Mouse (Mus musculus) spleen, postnatal 10 days (tissue): ENCODE data around the gene Phactr4.
A peak's percentile ranks its signal among the peaks of the same experiment; 100 is the strongest.

Source experiments
- DNase-seq, 2 experiments: peaks; one replicate each; pipeline ENCODE4 v3.0.0; 2021 to 2022; ENCODE audit warnings: low spot score in 2 of 2

The Phactr4 gene

GRCm38 (mm10) chr4:132338943-132339342, 83.3 kb downstream of the Phactr4 start:
- DNase-seq: no peak

GRCm38 (mm10) chr4:132332880-132333279, 89.4 kb downstream of the Phactr4 start:
- no peak for DNase-seq

DNA sequence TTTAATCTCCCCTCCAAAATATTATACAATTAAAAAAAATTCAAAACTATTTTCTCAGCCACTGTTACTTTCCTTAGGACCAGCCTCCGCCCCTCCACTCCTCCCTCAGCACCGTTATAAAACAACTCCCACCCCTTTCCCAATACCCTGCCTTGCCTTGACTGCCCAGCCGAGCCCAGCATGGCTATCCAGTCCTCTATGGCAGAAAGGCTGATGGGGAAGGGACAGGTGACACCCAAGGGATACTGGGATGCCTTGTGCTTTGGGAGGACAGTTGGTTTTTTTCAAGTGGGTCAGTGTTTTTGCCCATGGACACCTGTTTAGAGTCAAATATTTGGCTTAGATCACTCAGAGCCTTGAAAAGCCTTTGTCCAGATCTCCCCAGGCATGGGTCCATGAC, 90.3 kb downstream of the Phactr4 start:
- no peak for DNase-seq

- no peak for DNase-seq
These were observed 92.4 kb downstream of the Phactr4 start for GRCm38 (mm10) chr4:132329835-132330354.

- DNase-seq: peak; percentile 82 to 95
These were observed 93.0 kb downstream of the Phactr4 start, which contains the start of gene Trnau1ap for GRCm38 (mm10) chr4:132329115-132329834. Trnau1ap (minus strand) TSS chr4:132329538.

DNA sequence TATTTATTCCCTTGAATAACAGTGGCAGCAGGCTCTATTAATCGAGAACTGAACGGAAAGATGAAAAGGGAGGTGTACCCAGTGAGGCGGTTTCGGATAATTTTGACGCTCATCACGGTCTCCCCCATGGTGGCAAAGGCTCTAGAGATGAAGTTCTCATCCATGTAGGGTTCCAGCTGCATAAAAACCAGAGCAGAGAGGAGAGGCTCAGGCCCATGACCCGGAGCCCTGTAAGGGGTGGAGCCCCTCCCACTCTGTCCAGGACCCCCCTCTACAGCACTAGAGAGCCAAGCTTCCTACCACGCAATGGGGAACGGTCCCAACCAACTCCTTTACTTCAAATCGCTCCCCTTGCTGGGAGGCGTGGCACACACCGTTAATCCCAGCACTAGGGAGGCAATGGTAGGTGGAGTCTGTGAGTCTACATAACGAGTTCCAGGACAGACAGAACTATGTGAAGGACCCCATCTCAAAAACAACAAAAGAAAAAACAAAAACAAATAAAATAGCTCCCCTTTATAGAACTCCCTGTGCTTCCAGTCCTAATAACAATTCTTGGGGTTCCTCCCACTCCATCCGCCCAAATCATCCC, 93.8 kb downstream of the Phactr4 start:
- DNase-seq: no peak

DNA sequence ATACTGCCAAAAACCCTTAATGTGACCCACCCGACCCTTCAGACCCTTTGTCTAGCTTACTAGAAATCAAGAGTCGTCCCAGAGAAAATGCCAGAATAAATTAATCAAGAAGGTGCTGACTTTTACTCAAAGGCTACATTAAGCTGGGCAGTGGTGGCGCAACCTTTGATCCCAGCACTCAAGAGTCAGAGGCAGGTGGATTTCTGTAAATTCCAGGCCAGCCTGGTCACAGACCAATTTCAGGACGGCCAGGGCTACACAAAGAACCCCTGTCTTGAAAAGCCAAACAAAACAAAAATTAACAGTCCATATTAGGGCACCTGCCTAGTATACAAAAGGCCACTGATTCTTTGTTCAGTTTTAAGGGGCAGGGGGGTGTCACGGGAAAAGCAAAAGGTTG, 95.8 kb downstream of the Phactr4 start:
- no peak for DNase-seq

DNA sequence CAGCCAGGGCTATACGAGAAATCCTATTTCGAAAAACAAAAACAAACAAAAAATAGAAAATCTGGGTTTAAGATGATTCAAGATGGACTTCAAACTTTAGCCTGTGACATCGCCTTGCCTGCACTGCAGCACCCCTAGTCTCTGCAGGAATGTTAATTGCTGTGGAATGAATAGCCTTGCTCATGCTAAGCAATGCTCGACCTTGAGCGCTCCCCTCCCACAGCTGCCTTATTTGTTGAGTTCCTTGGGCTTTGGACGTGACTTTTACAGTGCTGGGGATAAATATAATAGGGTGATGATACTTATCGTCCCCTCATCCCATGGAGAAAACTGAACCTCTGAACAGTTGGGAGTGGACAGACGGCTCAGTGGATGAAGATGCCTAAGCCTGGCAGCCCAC, 106.6 kb downstream of the Phactr4 start:
- no peak for DNase-seq

DNA sequence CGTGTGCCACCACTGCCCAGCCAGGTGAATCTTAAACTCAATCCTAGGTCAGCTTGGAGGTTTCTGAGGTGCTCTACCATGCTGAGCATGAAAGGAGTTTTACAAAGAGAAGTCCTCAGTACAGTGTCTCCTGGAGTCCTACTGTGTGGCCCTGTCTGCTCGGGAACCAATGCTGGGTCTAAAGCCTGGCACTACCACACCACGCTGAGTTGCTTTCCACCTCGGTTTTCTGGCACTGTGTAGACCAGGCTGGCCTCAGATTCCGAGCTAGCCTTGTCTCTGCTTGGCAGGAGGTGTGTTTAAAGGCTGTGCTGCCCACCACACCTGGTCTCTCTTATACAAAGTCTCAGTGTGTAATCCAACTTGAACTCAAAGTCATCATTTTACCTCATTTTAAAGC, 109.7 kb downstream of the Phactr4 start:
- DNase-seq: no peak

- no peak for DNase-seq
These were observed 110.5 kb downstream of the Phactr4 start for GRCm38 (mm10) chr4:132311801-132312200.

DNA sequence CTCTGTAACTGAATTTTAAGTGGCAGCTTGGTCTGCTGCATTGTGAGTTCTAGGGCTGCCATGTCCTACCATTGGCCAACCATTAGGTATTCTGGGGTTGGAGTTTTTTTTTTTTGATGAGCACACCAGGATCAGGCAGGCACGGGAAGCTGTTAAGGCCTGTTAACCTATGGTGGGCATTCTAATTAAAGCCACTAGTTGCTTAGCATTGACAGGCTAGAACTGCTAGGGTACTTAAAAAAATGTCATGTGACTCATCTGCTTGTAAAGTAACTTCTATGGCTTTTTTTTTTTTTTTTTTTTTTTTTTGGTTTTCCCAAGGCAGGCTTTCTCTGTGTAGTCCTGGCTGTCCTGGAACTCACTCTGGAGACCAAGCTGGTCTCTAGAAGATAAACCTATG, 111.1 kb downstream of the Phactr4 start:
- no peak for DNase-seq

- DNase-seq: peak; percentile 52 to 75
These were observed 112.3 kb downstream of the Phactr4 start for GRCm38 (mm10) chr4:132309849-132310472.

DNA sequence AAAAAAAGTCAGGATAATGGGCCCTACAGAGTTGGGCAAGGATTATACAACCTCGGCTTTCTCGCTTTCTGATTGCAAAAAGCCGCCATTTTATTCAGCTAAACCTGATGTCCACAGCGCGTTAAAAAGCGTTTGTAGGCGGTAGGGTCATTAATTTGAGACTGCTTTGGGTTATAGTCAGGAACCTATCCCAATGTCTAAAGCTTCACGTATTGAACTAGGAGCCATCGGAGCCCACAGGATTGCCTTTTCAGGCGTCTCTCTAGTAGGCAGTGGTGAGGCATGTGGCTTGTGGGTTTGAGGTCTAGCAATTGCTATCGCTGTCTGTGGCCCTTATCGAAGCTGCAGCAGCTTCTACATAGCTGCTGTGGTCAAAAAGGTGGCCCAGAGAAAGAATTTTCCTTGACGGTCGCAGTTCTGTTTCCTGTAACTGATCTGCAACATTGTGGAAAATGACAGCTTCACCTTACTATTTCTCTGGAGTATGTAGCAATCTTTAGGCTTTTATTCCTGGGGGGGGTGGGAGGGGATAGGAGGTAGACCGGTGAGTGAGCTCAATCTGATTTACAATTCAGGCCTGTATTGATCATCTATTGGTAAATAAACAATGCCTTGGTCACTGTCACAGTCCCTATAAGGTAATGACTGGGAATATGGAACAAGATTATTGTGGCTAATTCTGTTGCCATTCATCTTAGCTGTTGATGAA, 113.0 kb downstream of the Phactr4 start:
- peak; percentile 40 for DNase-seq

DNA sequence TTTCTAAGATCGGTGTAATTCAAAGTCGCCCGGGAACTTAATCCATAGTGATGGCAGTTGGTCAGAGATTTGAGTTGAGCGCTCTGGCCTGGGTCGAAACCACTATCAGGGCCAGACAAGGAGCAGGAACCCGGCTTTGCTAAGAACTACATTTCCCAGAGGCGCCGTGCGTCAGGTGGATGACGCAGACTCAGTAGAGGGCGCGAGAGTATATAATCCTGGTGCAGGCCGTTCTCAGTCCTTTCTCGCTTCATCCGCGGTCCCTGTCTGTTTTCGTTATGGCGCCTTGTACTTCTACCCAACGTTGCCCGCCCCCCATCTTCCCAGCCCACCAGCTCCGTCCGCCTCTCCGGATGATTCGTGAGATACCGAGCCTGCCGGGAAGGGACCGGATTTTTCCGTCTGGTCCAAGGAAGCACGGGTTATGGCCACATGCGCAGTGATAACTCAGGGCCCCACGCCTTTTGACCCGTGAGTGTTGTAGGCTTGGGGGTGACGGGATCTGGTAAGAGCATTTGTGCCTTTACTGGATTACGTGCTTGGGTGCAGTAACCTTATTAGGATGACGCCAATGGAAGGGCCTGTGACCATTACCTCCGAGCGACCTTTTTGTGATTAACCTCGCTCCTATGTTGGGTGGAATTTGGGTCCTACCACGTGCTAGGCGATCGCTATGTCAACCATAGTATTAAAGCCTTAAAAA, 113.7 kb downstream of the Phactr4 start:
- peak; percentile 83 to 91 for DNase-seq

DNA sequence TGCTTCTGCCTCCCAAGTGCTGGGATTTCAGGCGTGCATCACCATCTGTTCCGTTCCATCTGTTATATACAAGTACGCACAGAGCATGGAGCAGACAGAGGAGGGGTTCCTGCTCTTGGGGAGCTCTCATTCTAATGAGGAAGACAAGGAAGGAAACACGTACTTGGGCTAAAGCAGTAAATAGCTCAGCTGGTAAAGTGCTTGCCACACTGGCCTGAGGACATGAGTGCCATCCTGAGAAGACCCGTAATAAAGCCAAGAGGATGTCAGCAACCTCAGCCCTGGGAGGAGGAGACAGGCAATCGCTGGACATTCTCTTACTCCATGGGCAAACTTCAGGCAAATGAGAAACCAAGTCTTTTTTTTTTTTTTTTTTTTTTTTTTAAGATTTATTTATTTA, 116.3 kb downstream of the Phactr4 start:
- DNase-seq: no peak
